Mouse (Mus musculus) heart, adult 10 weeks (tissue): ENCODE results near the gene Olfr399. TPM values are rescaled to one million over a fixed set of nuclear protein-coding genes. Genes with fewer than 3 reads are reported as not detected.

ENCODE experiments used
- polyA plus RNA-seq: library from polyadenylated mRNA; stranded (reverse); fragments of 350-450 nt; fragmentation: Illumina TruSeq; extraction: RNeasy Lipid Tissue Mini Kit (QIAGEN cat#74804); gene quantifications from one replicate; pipeline ENCODE4 v1.2.3, GENCODE M21; 2014; ENCODE audit warnings: low read depth, low replicate concordance

Gene Olfr399
- polyA plus RNA-seq, result not detected

GRCm38 (mm10) chr11:74056451-74056850 is at the start of gene Olfr399, which contains the start of gene Olfr139:
Olfr399 (minus strand) TSS chr11:74056615.
Olfr139 (minus strand) TSS chr11:74056551.

GRCm38 (mm10) chr11:74069655-74070054 is 13.2 kb upstream of the Olfr399 start, which contains the start of gene Zfp616:
Zfp616 (plus strand) TSS chr11:74069955.

Other genes with a start within 250 kb of the Olfr399 start
- gene Olfr392, start 239.6 kb downstream of the Olfr399 start, polyA plus RNA-seq, result not detected
- not detected for gene Olfr393, start 205.2 kb downstream of the Olfr399 start, polyA plus RNA-seq
- not detected for gene Olfr394, start 165.8 kb downstream of the Olfr399 start, polyA plus RNA-seq
- gene Olfr395, start 147.3 kb downstream of the Olfr399 start, polyA plus RNA-seq, result not detected
- not detected for gene Olfr23, start 119.9 kb downstream of the Olfr399 start, polyA plus RNA-seq
- not detected for gene Olfr397, start 95.8 kb downstream of the Olfr399 start, polyA plus RNA-seq
- not detected for gene Olfr398, start 66.2 kb downstream of the Olfr399 start, polyA plus RNA-seq
- gene Olfr139, start 64 bp downstream of the Olfr399 start, polyA plus RNA-seq, result not detected
- not detected for gene Zfp616, start 13.3 kb upstream of the Olfr399 start, polyA plus RNA-seq
- not detected for gene Olfr401, start 57.1 kb upstream of the Olfr399 start, polyA plus RNA-seq
- gene Olfr402, start 96.9 kb upstream of the Olfr399 start, polyA plus RNA-seq, result not detected
- gene Olfr403, start 129.6 kb upstream of the Olfr399 start, polyA plus RNA-seq, result not detected
- gene Olfr43, start 154.8 kb upstream of the Olfr399 start, polyA plus RNA-seq, result not detected
- not detected for gene Olfr406, start 203.2 kb upstream of the Olfr399 start, polyA plus RNA-seq
- gene Olfr59, start 227.1 kb upstream of the Olfr399 start, polyA plus RNA-seq, result not detected